Mouse (Mus musculus) T-helper 1 cell (primary cell): Measurements from ENCODE around the gene D630045J12Rik.

Source experiments
- in situ Hi-C: fragments of 300-600 bp; cut with MboI, MseI; formaldehyde crosslinking; loops from one replicate; pipeline ENCODE4 v1.15.1; 2025; ENCODE audit warnings: high pct_unique_total_duplicates

Gene D630045J12Rik

GRCm38 (mm10) chr6:38253736-38254641, at the start of gene D630045J12Rik:
Gene D630045J12Rik (minus strand): TSS chr6:38254009.
- in situ Hi-C loops, result loop anchor here (5.0 kb wide), 1 partner anchor 87 kb away; no protein-coding TSS in a partner anchor

- in situ Hi-C loops, result no loop called here
These were observed 45.1 kb upstream of the D630045J12Rik start, which contains the start of gene Zc3hav1l for GRCm38 (mm10) chr6:38298761-38299401. Gene Zc3hav1l (minus strand): TSS chr6:38299259.

GRCm38 (mm10) chr6:38298246-38298635, 44.4 kb upstream of the D630045J12Rik start:
- in situ Hi-C loops, result no loop called here

GRCm38 (mm10) chr6:38297580-38298245, 43.9 kb upstream of the D630045J12Rik start:
- in situ Hi-C loops, result no loop called here

- in situ Hi-C loops, result no loop called here
These were observed 39.9 kb upstream of the D630045J12Rik start for GRCm38 (mm10) chr6:38293708-38294107.

GRCm38 (mm10) chr6:38292871-38293646, 39.2 kb upstream of the D630045J12Rik start:
- in situ Hi-C loops, result no loop called here

- in situ Hi-C loops, result no loop called here
These were observed 30.6 kb upstream of the D630045J12Rik start for GRCm38 (mm10) chr6:38284422-38284821.

- in situ Hi-C loops, result no loop called here
These were observed 10.7 kb upstream of the D630045J12Rik start for GRCm38 (mm10) chr6:38264466-38264865.

GRCm38 (mm10) chr6:38263393-38264159, 9.8 kb upstream of the D630045J12Rik start:
- in situ Hi-C loops, result no loop called here

GRCm38 (mm10) chr6:38261877-38262276, 8.1 kb upstream of the D630045J12Rik start:
- in situ Hi-C loops, result no loop called here

GRCm38 (mm10) chr6:38257506-38257905, 3.7 kb upstream of the D630045J12Rik start:
- in situ Hi-C loops, result no loop called here

- in situ Hi-C loops, result no loop called here
These were observed 3.0 kb upstream of the D630045J12Rik start for GRCm38 (mm10) chr6:38256793-38257192.

- in situ Hi-C loops, result no loop called here
These were observed 2.0 kb upstream of the D630045J12Rik start for GRCm38 (mm10) chr6:38255794-38256193.

GRCm38 (mm10) chr6:38252766-38253735, 758 bp downstream of the D630045J12Rik start:
- in situ Hi-C loops, result loop anchor here (5.0 kb wide), 1 partner anchor 86 kb away; no protein-coding TSS in a partner anchor

- in situ Hi-C loops, result loop anchor here (5.0 kb wide), 1 partner anchor 85 kb away; no protein-coding TSS in a partner anchor
These were observed 1.7 kb downstream of the D630045J12Rik start for GRCm38 (mm10) chr6:38252139-38252538.

GRCm38 (mm10) chr6:38251464-38251863, 2.3 kb downstream of the D630045J12Rik start:
- in situ Hi-C loops, result loop anchor here (5.0 kb wide), 1 partner anchor 84 kb away; no protein-coding TSS in a partner anchor

- in situ Hi-C loops, result no loop called here
These were observed 6.4 kb downstream of the D630045J12Rik start for GRCm38 (mm10) chr6:38247362-38247761.

- in situ Hi-C loops, result no loop called here
These were observed 9.0 kb downstream of the D630045J12Rik start for GRCm38 (mm10) chr6:38244806-38245205.

GRCm38 (mm10) chr6:38244167-38244566, 9.6 kb downstream of the D630045J12Rik start:
- in situ Hi-C loops, result no loop called here
